Mouse (Mus musculus) liver, adult 2 months (tissue): ENCODE measurements around the gene Spock2. TPM values are rescaled to one million over a fixed set of nuclear protein-coding genes. Genes with fewer than 3 reads are reported as not detected.

Experiments used
- DNase-seq: peaks from one replicate; pipeline ENCODE4 v3.0.0-alpha.2; 2011; ENCODE audit warnings: low read depth, low spot score; ENCODE audit errors: extremely low read depth
- H3K27ac ChIP-seq: fragments of 200-500 bp; replicated peaks from 2 replicates; pipeline ENCODE4 v1.5.1; 2012; ENCODE audit warnings: low read depth, mild to moderate bottlenecking, control low read depth, inconsistent platforms, low read length; ENCODE audit not compliant: insufficient read depth
- H3K27me3 ChIP-seq: fragments of 200-500 bp; 2 replicates; pipeline ENCODE4 v1.6.1; 2012; ENCODE audit warnings: mild to moderate bottlenecking, moderate library complexity, low read length, inconsistent platforms; ENCODE audit not compliant: control insufficient read depth, insufficient read depth
- H3K36me3 ChIP-seq: fragments of 200-500 bp; 2 replicates; pipeline ENCODE4 v1.6.1; 2012; ENCODE audit warnings: low read length, inconsistent platforms; ENCODE audit not compliant: control insufficient read depth, insufficient read depth
- H3K4me1 ChIP-seq: fragments of 200-500 bp; 2 replicates; pipeline ENCODE4 v1.6.1; 2011; ENCODE audit warnings: low read length; ENCODE audit not compliant: control insufficient read depth, insufficient read depth
- H3K4me3 ChIP-seq: fragments of 200-500 bp; 2 replicates; pipeline ENCODE4 v1.5.1; 2011; ENCODE audit warnings: low read depth, mild to moderate bottlenecking, control low read depth, low read length, moderate library complexity; ENCODE audit not compliant: insufficient read depth
- H3K79me2 ChIP-seq: fragments of 200-500 bp; 2 replicates; pipeline ENCODE4 v1.6.1; 2012; ENCODE audit warnings: inconsistent platforms, mild to moderate bottlenecking, low read length, moderate library complexity; ENCODE audit not compliant: control insufficient read depth, insufficient read depth
- H3K9ac ChIP-seq: fragments of 200-500 bp; 2 replicates; pipeline ENCODE4 v1.6.1; 2012; ENCODE audit warnings: low read depth, mild to moderate bottlenecking, control low read depth, inconsistent platforms, low read length
- CTCF ChIP-seq: fragments of 200-500 bp; IDR thresholded peaks from 2 replicates; pipeline ENCODE4 v1.5.1; 2011; ENCODE audit warnings: low read depth, low read length, control low read depth
- POLR2A ChIP-seq: fragments of 200-500 bp; IDR thresholded peaks from 2 replicates; pipeline ENCODE4 v1.6.1; 2011; ENCODE audit warnings: low read length, control low read depth; ENCODE audit not compliant: insufficient read depth; ENCODE audit errors: extremely low read depth
- WGBS: fragments of 180-500 bp; shearing (Covaris S2); methylation state at CpG from one replicate; pipeline ENCODE4 v1.1.7; 2018; 5-methylcytosine and 5-hydroxymethylcytosine counted together
- polyA plus RNA-seq: library from polyadenylated mRNA; depleted of rRNA; stranded (reverse); fragments of >200 nt; gene quantifications from 2 replicates; pipeline ENCODE4 v1.2.3, GENCODE M21; 2012
- total RNA-seq: library from RNA; depleted of rRNA; stranded (reverse); fragments of >200 nt; gene quantifications from 2 replicates; pipeline ENCODE4 v1.2.3, GENCODE M21; 2014

The Spock2 gene
- total and polyA plus RNA-seq, 2 experiments, result 0.18 to 0.34 TPM

DNA sequence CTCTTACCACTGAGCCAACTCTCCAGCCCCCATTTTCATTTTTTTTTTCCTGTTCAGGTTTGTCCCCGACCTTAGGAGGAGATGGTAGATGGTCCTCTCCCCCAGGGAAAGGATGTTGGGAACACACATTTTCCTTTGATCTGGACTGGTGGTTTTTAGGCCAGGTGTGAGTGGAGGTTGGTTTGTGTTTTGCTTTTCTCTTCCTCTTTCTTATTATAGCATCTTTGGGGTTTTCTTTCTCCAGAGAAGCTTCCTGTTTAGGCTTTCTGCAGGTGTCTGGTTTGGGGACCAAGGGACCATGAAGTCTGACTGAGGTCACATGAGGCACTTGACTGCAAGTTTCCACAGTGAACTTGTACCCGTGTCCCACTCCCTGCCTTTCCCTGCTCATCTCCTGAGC is 62.3 kb downstream of the Spock2 start:
- Histone ChIP-seq H3K4me1 (no peaks in the 10 kb centered on the region), H3K79me2 (no peaks in the 10 kb centered on the region), H3K4me3 (no peak overlapping the region), H3K9ac (no peak overlapping the region), H3K36me3 (no peaks in the 10 kb centered on the region), H3K27ac (no peak overlapping the region), H3K27me3 (no peaks in the 10 kb centered on the region)
- TF ChIP-seq POLR2A (no peak), CTCF (no peak)
- no peak for DNase-seq
- WGBS, result 63% methylated on average over 2 of the region's 2 CpGs

- Histone ChIP-seq H3K27ac (no peak overlapping the region), H3K27me3 (no peaks in the 10 kb centered on the region), H3K79me2 (no peaks in the 10 kb centered on the region), H3K9ac (no peak overlapping the region), H3K4me3 (no peak overlapping the region), H3K4me1 (no peaks in the 10 kb centered on the region), H3K36me3 (no peaks in the 10 kb centered on the region)
- no peak for DNase-seq
- 70% methylated on average over 3 of the region's 3 CpGs for WGBS
- TF ChIP-seq POLR2A (no peak), CTCF (no peak)
These were observed 62.9 kb downstream of the Spock2 start for GRCm38 (mm10) chr10:60168960-60169359.

DNA sequence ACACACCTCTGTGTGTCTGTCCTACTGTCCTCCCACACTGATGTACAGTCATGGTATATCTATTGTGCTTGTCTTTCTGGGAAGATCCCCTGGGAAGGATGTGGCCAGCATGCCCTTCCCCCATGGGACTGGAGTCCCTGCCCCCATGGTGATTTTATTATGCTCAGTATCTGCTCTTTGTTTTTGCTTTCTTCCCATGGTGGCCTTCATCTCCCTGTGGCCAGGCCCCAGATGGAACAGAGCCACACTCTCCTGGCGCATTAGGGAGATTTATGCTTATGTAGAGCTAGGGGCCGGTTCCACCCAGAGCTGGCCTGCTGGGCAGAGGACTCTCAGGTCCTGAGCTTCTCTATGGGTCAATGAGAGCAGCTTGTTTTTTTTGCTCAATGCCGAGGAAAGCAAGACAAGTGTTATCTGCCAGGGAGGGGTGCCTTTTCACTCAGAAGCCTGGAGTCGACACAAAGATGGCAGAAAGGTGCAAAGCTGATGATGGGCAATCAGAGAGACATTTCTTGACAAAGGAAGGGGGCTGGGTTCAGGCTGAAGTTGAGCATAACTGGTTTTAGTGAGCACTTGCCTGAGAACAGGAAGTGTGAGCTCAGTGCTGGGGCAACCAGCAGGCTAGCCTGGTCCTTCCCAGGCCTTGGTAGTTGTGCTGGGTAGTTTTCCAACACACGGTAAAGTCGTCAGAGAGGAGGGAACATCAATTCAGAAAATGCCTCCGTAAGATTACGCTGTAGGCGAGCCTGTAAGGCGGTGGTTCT is 64.5 kb downstream of the Spock2 start:
- H3K27ac ChIP-seq, result no peak overlapping the region
- H3K9ac ChIP-seq, result no peak overlapping the region
- H3K79me2 ChIP-seq, result no peaks in the 10 kb centered on the region
- H3K27me3 ChIP-seq, result no peaks in the 10 kb centered on the region
- H3K4me3 ChIP-seq, result no peak overlapping the region
- 80% methylated on average over 10 of the region's 10 CpGs for WGBS
- no peaks in the 10 kb centered on the region for H3K4me1 ChIP-seq
- no peak for DNase-seq
- TF ChIP-seq CTCF (no peak), POLR2A (no peak)
- no peaks in the 10 kb centered on the region for H3K36me3 ChIP-seq

DNA sequence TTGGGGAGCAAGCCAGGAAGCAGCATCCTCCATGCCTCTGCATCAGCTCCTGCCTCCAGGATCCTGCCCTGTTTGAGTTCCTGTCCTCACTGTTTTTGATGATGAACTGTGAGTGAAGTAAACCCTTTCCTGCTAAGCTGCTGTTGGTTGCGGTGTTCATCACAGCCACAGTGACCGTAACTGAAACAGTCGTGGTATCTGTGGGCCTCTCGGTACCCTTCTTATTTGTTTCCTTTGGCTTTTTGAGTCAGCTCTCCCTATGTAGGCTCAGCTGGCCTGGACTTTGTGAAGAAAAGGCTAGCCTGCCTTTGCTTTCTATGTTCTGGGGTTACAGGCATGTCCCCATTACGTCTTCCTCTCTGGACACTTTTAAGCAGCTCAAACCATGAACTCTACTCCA is 65.3 kb downstream of the Spock2 start:
- WGBS, result 93% methylated on average over 5 of the region's 5 CpGs

DNA sequence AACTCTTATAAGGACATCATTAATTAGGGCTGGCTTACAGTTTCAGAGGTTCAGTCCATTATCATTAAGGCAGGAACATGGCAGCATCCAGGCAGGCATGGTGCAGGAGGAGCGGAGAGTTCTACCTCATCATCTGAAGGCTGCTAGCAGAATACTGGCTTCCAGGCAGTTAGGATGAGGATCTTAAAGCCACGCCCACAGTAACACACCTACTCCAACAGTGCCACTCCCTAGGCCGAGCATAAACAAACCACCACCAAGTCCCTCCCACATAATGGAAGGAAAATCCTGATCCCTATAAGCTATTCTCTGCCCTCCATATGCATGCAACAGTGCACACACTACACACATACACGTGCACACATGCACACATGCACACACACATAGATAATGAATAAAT is 66.3 kb downstream of the Spock2 start:
- H3K36me3 ChIP-seq, result no peaks in the 10 kb centered on the region
- WGBS, result 90% methylated on average over 4 of the region's 4 CpGs
- no peaks in the 10 kb centered on the region for H3K79me2 ChIP-seq
- H3K4me3 ChIP-seq, result no peak overlapping the region
- no peak overlapping the region for H3K27ac ChIP-seq
- H3K27me3 ChIP-seq, result no peaks in the 10 kb centered on the region
- H3K4me1 ChIP-seq, result no peaks in the 10 kb centered on the region
- H3K9ac ChIP-seq, result no peak overlapping the region
- no peak for DNase-seq
- TF ChIP-seq POLR2A (no peak), CTCF (no peak)

More for the DNA sequence above, 65.3 kb downstream of the Spock2 start:
- H3K4me1 ChIP-seq, result no peaks in the 10 kb centered on the region
- no peak overlapping the region for H3K9ac ChIP-seq
- H3K36me3 ChIP-seq, result no peaks in the 10 kb centered on the region
- H3K27me3 ChIP-seq, result no peaks in the 10 kb centered on the region
- H3K4me3 ChIP-seq, result no peak overlapping the region
- no peak overlapping the region for H3K27ac ChIP-seq
- DNase-seq, result no peak
- H3K79me2 ChIP-seq, result no peaks in the 10 kb centered on the region
- TF ChIP-seq POLR2A (no peak), CTCF (no peak)

DNA sequence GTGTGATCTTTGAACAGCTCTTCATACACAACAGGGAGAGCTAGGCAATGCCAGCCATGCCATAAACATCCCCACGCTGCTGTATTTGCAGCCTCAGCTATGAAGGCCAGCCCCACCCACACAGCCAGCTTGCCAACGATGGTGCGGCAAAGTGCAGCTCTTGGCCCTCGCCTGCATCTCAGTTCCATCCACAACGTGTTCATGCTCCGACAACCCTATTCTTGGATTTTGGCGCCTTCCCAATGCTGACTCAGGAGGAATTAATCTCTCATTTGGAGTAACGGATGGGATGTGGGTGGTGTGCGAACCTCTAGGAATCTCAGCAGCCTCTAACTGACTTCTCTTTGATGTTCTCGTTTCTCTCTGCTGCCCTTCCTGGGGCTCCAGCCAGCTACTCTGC is 67.0 kb downstream of the Spock2 start:
- Histone ChIP-seq H3K4me3 (no peak overlapping the region), H3K4me1 (no peaks in the 10 kb centered on the region), H3K36me3 (no peaks in the 10 kb centered on the region), H3K27me3 (no peaks in the 10 kb centered on the region), H3K9ac (no peak overlapping the region), H3K79me2 (no peaks in the 10 kb centered on the region), H3K27ac (no peak overlapping the region)
- no peak for DNase-seq
- no peak for TF ChIP-seq POLR2A
- TF ChIP-seq CTCF, result no peak
- 74% methylated on average over 10 of the region's 10 CpGs for WGBS
